Mouse (Mus musculus): Measurements from ENCODE around the gene Akr1c14. TPM values are rescaled to one million over a fixed set of nuclear protein-coding genes. Genes with fewer than 3 reads are reported as not detected.

The Akr1c14 gene
- 0.07 TPM for polyA plus RNA-seq (2017; shearing (Covaris generic))

DNA sequence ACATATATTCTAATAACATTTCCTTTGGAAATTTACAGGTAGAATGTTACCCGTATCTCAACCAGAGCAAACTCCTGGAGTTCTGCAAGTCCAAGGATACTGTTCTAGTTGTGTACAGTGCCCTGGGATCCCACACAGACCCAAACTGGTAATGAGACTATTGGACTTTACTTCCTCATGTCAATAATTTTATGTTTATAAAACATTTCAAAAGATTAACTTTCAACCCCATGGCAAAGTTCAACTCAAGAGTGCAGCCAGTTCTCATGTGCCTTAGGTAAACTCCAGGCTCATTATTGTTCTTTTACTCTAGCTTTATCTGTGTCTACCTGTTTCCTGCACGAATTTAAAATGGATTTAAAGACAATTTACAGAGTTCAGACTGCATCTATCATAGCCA, at the start of gene Akr1c14:
Gene Akr1c14, plus strand, starts transcription at position 293 of the 400 bp plus-strand sequence.

Other genes starting within 250 kb of the Akr1c14 start
- gene Calml3, start 244.7 kb upstream of the Akr1c14 start, polyA plus RNA-seq (2017; shearing (Covaris generic)), result not detected
- not detected for gene Calm4, start 211.3 kb upstream of the Akr1c14 start, polyA plus RNA-seq (2017; shearing (Covaris generic))
- gene Calm5, start 194.8 kb upstream of the Akr1c14 start, polyA plus RNA-seq (2017; shearing (Covaris generic)), result not detected
- gene Net1, start 130.8 kb upstream of the Akr1c14 start, polyA plus RNA-seq (2017; shearing (Covaris generic)), result 30.6 TPM
- gene Tubal3, start 130.7 kb upstream of the Akr1c14 start, polyA plus RNA-seq (2017; shearing (Covaris generic)), result 0.55 TPM
- not detected for gene Ucn3, start 103.7 kb upstream of the Akr1c14 start, polyA plus RNA-seq (2017; shearing (Covaris generic))
- gene Akr1c18, start 101.6 kb downstream of the Akr1c14 start, polyA plus RNA-seq (2017; shearing (Covaris generic)), result 0.75 TPM
- 37.2 TPM for gene Akr1c13, start 142.1 kb downstream of the Akr1c14 start, polyA plus RNA-seq (2017; shearing (Covaris generic))
- gene Akr1c19, start 179.7 kb downstream of the Akr1c14 start, polyA plus RNA-seq (2017; shearing (Covaris generic)), result not detected
- gene Akr1c12, start 230.4 kb downstream of the Akr1c14 start, polyA plus RNA-seq (2017; shearing (Covaris generic)), result 6.9 TPM

Data from CD4-positive, CD25-positive, alpha-beta regulatory T cell (primary cell).